Mouse (Mus musculus) brown adipose tissue, adult 24 weeks (tissue): ENCODE measurements around the gene Akap13. TPM values are rescaled to one million over a fixed set of nuclear protein-coding genes. Genes with fewer than 3 reads are reported as not detected.

Experiments
- H3K27ac ChIP-seq: fragments of 200-500 bp; replicated peaks from 2 replicates; pipeline ENCODE4 v1.5.1; 2012; ENCODE audit warnings: low read depth, mild to moderate bottlenecking, low read length
- H3K4me1 ChIP-seq: fragments of 200-500 bp; 2 replicates; pipeline ENCODE4 v1.6.1; 2012; ENCODE audit warnings: low read length, mixed read lengths; ENCODE audit not compliant: control insufficient read depth, insufficient read depth, insufficient read length
- H3K4me3 ChIP-seq: fragments of 200-500 bp; 2 replicates; pipeline ENCODE4 v1.5.1; 2012; ENCODE audit warnings: low read depth, mild to moderate bottlenecking, low read length, moderate library complexity; ENCODE audit not compliant: insufficient read depth
- polyA plus RNA-seq: library from polyadenylated mRNA; stranded (reverse); fragments of >200 nt; gene quantifications from 2 replicates; pipeline ENCODE4 v1.2.4, GENCODE M21; 2012; ENCODE audit not compliant: missing spikeins, insufficient read depth, insufficient read length

Gene Akap13
- polyA plus RNA-seq, 1 experiment: 24.8 TPM

DNA sequence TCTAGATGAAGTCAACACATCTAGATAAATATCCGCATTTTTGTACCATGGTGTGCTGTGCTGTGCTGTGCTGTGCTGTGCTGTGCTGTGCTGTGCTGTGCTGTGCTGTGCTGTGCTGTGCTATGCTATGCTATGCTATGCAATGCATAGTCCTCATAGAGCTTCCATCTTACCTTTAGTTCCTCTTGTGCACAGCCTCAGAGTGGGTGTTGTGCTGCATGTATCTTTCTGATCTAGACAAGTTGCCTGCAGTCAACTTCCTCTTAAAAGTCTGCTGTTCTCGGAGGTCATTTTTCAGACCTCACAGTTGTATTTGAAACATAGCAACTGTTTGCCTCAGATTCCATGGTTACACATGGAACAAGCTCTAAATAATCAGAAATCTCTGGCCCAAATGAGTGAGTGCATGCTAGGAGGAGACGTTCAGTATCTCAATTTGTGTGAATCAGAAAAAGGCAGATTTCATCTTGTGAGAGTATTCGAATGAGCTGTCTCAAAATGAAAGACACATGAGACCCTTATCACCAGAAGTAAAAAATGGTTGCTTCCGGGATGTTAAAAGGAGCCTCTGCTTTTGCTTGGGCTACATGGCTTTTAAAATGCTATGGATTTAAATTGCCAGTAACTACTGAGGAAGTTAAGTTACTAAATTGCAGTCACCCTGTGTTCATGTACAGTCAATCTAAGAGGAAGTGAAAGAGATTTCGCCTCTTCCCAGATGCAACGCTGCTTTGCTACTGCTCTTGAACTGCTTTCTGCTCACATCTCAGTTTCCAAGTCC is 230.9 kb downstream of the Akap13 start:
- Histone ChIP-seq H3K4me1 (peaks cover 3% of the 10 kb centered on the region; the same call in 1 of the 2 replicates), H3K4me3 (no peak overlapping the region), H3K27ac (peak overlapping the region; percentile 69)

GRCm38 (mm10) chr7:75686827-75687164 is 231.5 kb downstream of the Akap13 start:
- Histone ChIP-seq H3K4me1 (peaks cover 3% of the 10 kb centered on the region; the same call in 1 of the 2 replicates), H3K4me3 (no peak overlapping the region), H3K27ac (peak overlapping the region; percentile 24; the same call in 1 of the 2 replicates)

GRCm38 (mm10) chr7:75688144-75688543 is 232.8 kb downstream of the Akap13 start:
- H3K27ac ChIP-seq: no peak overlapping the region
- H3K4me1 ChIP-seq: no peaks in the 10 kb centered on the region; the same call in 1 of the 2 replicates

GRCm38 (mm10) chr7:75694777-75695176 is 239.4 kb downstream of the Akap13 start:
- Histone ChIP-seq H3K4me1 (no peaks in the 10 kb centered on the region; the same call in 1 of the 2 replicates), H3K4me3 (no peak overlapping the region), H3K27ac (no peak overlapping the region)

More at GRCm38 (mm10) chr7:75688144-75688543, 232.8 kb downstream of the Akap13 start:
- no peak overlapping the region for H3K4me3 ChIP-seq

- no peak overlapping the region for H3K4me3 ChIP-seq
- H3K27ac ChIP-seq: peak overlapping the region; percentile 39
- H3K4me1 ChIP-seq: no peaks in the 10 kb centered on the region
Measured at GRCm38 (mm10) chr7:75699836-75700235, 244.5 kb downstream of the Akap13 start.

DNA sequence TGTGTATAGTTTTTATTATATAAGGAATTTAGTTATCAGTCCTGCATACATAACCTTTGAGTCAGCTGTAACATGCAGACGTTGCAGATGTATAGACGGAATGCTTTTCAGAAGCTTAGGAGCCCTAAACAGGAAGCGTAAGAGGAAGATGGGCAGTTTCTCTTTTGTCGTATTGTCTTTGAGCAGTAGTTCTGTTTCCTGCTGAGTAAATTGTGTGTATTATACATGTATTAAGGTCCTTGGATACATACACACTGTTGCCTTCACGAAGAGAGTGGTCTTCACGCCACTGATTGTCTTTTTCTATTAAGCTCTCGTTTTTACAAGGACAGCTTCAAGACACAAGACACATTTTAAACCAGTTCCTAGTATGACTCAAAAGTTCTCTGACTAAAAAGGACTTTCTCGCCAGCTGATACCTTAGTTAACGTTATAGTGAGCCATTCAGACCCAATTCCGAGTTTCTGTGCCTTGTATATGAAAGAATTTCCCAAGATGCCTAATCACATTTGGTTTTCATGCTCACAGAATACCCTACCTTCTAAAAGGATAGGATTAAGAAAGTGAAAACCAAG is 245.5 kb downstream of the Akap13 start:
- no peaks in the 10 kb centered on the region for H3K4me1 ChIP-seq
- H3K4me3 ChIP-seq: no peak overlapping the region
- H3K27ac ChIP-seq: no peak overlapping the region

GRCm38 (mm10) chr7:75701761-75702160 is 246.4 kb downstream of the Akap13 start:
- Histone ChIP-seq H3K27ac (peak overlapping the region; percentile 4; the same call in 1 of the 2 replicates), H3K4me3 (peak overlapping the region; percentile 30), H3K4me1 (no peaks in the 10 kb centered on the region)

DNA sequence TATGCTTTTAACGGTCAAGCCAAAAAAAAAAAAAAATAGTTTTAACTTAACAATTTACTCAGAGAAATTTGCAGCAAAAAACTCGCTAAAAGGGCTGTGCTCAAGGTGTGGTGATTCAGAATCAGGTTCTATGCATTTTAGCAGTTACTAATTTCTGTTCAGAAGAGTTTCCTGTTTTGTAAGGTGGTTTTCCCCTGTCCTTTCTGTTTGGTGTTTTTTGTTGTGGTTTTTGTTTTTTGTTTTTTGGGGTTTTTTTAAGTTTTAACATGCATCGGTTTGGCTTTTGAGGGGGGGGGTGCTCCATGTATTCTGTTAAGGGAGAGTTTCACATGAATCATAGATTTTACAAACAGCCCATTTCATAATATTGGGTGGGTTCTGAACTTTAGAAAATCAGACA is 247.0 kb downstream of the Akap13 start:
- Histone ChIP-seq H3K27ac (peak overlapping the region; percentile 24; the same call in 1 of the 2 replicates), H3K4me1 (no peaks in the 10 kb centered on the region), H3K4me3 (peak overlapping the region; percentile 30)

DNA sequence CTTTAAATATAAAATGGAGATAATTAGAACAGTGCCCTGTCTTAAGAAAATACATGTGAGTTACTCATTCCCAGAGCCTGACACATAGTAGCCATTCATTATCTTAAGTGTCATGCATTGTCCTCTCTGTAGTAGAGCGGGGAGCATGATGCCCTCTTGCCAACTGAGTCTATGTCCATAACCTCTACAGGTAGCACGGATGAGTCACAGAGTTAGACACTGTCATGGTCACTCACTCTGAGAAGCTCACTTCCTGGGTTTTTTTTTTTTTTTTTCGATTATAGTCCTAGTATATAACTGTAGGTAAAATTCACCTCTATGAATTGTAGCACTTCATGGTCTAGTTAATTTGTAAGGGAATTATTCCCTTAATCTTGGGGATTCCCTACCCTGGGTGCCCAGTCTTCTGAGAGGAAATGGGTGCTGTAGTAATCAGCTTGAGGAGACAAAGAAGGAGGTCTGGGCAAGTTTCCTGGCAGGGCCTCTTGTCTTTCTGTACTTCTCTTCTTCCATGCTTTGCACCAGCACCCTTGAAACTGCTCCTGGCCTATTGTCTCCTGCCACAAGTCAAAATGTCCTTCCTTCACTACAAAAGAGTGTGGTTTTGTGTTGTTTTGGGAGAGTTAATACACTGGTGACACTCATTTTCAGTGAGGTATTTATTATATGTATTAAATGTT is 247.8 kb downstream of the Akap13 start:
- no peak overlapping the region for H3K4me3 ChIP-seq
- no peaks in the 10 kb centered on the region for H3K4me1 ChIP-seq
- H3K27ac ChIP-seq: peak overlapping the region; percentile 40; the same call in 1 of the 2 replicates

DNA sequence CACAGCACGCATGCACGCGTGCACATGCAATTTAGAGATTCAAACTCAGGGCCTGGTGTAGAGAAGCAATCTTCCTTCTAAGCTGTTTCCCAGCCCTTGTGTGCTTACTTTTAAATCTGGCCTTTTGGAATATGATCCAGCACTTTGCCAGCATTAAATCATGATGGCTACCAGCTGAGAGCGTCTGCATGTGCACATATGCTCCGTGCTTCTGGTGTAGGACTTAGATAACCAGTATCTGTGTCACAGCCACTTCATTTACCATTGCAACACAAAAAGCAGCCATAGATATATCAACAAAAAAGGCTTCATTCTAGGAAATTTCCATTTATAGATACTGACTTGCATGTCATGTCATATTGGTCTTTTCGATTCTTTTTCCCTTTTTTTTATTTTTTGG is 249.5 kb downstream of the Akap13 start:
- no peak overlapping the region; the same call in 1 of the 2 replicates for H3K27ac ChIP-seq
- no peaks in the 10 kb centered on the region for H3K4me1 ChIP-seq
- H3K4me3 ChIP-seq: no peak overlapping the region

DNA sequence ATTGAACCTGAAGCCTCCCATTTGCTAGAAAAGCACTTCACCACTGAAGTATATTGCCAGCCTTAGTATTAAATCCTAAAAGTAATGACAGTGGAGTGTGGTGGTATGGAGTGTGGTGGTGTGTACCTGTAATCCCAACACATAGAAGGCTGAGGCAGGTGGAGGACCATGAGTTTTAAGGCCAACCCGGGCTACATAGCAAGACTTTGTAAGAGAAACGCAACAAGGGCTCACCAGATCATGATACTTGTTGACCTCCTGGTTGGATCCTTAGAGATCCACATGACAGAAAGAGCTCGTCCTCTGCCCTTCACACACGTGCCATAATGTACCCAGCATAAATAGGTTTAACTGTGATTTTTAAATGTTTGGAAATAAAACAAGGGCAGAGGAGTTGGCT is 254.6 kb downstream of the Akap13 start:
- Histone ChIP-seq H3K4me1 (peaks cover 4% of the 10 kb centered on the region; the same call in 1 of the 2 replicates), H3K27ac (no peak overlapping the region), H3K4me3 (no peak overlapping the region)

GRCm38 (mm10) chr7:75710920-75711319 is 255.6 kb downstream of the Akap13 start:
- Histone ChIP-seq H3K4me1 (peaks cover 12% of the 10 kb centered on the region; the same call in 1 of the 2 replicates), H3K4me3 (no peak overlapping the region), H3K27ac (no peak overlapping the region)

GRCm38 (mm10) chr7:75711436-75711835 is 256.1 kb downstream of the Akap13 start:
- peaks cover 12% of the 10 kb centered on the region; the same call in 1 of the 2 replicates for H3K4me1 ChIP-seq
- H3K4me3 ChIP-seq: no peak overlapping the region
- no peak overlapping the region; the same call in 1 of the 2 replicates for H3K27ac ChIP-seq

DNA sequence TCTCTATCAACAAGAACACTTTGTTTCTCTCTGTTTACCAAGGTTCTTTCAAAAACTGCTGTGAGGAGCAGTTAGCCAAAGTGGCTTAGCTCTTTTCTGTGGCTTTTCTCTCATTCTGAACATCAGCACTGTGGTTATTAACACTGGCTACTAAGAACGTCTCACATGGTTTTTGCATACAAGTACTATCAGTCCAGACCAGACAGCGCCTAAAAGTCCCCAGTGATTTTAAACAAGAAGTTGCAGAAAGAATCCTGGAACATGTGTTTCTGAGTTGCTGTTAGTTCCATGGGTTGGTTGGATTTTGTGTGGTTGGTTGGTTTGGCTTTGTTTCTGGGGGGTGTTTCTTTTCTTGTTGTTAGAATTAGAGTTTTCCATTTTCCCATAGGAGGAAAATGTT is 257.5 kb downstream of the Akap13 start:
- peak overlapping the region; percentile 39; the same call in 1 of the 2 replicates for H3K27ac ChIP-seq
- no peak overlapping the region for H3K4me3 ChIP-seq
- peaks cover 12% of the 10 kb centered on the region for H3K4me1 ChIP-seq

DNA sequence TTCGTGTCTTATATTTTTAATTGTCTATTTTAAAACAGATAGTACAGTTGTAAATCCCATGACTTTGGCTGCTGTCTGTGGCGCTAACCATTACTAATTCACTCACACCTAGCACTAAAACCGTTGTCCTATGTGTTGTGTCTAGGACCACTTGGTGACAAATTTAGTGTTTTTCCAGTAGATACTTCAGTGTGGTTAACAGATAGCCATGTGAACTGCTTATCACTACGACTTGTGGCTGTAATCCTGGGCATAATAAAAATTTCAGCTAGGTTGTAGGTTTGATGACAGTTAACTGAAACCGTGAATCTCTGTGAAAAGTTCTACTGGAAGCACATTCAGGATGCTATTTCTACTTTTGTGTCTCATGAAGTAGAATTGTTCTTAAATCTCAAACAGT is 258.6 kb downstream of the Akap13 start:
- no peak overlapping the region for H3K4me3 ChIP-seq
- H3K4me1 ChIP-seq: peaks cover 12% of the 10 kb centered on the region
- H3K27ac ChIP-seq: no peak overlapping the region
